Mouse (Mus musculus): ENCODE measurements around the gene Plppr2.

DNA sequence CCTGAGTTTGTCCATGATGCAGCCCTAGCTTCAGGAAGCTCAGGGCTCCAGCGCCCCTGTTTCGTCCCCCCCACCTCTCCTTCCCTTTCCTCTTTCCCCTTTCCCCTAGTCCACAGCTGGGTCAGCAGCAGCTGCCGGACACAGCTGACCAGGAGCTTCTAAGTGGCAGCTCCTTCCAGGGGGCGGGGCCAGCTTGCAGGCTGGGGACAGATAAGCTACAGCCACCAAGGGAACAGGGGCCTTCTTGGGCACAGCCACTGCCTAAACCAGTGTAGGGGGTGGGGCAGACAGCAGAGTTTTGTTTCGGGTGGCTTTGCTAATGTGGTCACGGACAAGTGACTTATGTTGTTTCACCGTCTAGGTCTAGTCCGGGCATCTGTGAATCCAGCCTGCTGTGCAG lies 26.6 kb downstream of the Plppr2 start, which contains the start of gene Epor:
- TF ChIP-seq CTCF (IDR thresholded peaks at IDR 0.05; ENCODE audit: low read depth) (no peak), EP300 (IDR thresholded peaks at IDR 0.05; ENCODE audit: low read depth) (no peak)

Measured in heart, postnatal 0 days (tissue).